Mouse (Mus musculus) brain, embryonic 18.5 days (tissue): ENCODE data around the gene Tor1aip2.
A peak's percentile ranks its signal among the peaks of the same experiment; 100 is the strongest.
"Not testable (repeated sequence)": the region's sequence is repeated elsewhere in the genome, so short reads cannot be mapped to it uniquely, and the experiment has no call there.

ENCODE experiments used
- DNase-seq: peaks from one replicate; pipeline ENCODE4 v3.0.0-alpha.2; 2012; ENCODE audit warnings: low read depth, low spot score

Tor1aip2 gene

GRCm38 (mm10) chr1:156035269-156035929, at the start of gene Tor1aip2:
Gene Tor1aip2, plus strand, starts transcription at chr1:156035403.
- no peak for DNase-seq

DNA sequence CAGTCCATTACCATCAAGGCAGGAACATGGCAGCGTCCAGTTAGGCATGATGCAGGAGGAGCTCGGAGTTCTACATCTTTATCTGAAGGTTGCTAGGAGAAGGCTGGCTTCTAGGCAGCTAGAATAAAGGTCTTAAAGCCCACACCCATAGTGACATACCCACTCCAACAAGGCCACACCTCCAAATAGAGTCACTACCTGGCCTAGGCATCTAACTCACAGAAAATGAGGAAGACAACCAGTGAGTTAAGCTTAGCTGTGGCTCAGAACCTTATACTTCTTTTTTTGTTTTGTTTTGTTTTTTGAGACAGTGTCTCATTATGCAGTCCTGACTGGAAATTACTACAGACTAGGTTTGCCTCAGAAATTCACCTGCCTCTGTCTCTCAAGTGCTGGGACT, 47.6 kb upstream of the Tor1aip2 start:
- no peak for DNase-seq

- no peak for DNase-seq
Measured at GRCm38 (mm10) chr1:155989387-155989786, 45.8 kb upstream of the Tor1aip2 start.

- no peak for DNase-seq
Measured at GRCm38 (mm10) chr1:155990391-155990790, 44.8 kb upstream of the Tor1aip2 start.

GRCm38 (mm10) chr1:155994524-155994923, 40.7 kb upstream of the Tor1aip2 start:
- DNase-seq = no peak

DNA sequence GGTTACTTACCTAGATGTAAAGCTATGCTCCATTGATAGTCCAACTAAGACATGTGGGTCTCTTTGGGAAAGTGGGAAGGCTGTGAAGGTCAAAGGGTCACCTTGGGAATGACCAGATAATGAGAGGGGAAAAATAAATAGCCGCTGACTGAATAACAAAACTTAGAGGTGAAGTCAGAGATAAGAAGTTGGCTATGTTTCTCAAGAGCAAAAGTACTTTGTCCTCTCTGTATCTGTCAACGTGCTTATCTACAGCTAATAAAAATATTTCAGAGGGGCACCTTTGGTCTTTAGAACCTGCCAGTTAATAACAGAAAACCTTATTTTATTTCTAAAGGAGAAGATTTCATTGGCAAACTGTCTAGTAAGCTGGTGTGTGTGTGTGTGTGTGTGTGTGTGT, 39.6 kb upstream of the Tor1aip2 start:
- no peak for DNase-seq

DNA sequence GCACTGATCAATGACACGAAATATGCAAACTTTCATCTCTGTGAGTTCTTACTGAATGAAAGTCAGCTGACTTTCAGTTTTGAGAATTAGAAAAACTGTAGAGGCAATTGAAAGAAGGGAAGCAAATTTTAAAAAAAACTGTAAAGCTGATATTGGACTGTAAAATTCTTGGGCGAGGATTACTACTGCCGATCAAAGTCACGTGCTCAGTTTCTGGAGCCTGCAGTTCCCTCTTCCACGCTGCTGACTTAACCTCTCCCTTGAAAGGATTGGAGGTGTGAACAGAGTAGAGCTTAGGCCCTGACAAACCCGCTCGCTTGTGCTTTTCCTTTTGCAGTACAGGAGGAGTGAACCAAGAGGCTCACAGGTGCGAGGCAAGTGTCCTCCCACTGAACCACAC, 32.8 kb upstream of the Tor1aip2 start:
- DNase-seq = no peak

- no peak for DNase-seq
Measured at GRCm38 (mm10) chr1:156003201-156003935, 31.8 kb upstream of the Tor1aip2 start.

DNA sequence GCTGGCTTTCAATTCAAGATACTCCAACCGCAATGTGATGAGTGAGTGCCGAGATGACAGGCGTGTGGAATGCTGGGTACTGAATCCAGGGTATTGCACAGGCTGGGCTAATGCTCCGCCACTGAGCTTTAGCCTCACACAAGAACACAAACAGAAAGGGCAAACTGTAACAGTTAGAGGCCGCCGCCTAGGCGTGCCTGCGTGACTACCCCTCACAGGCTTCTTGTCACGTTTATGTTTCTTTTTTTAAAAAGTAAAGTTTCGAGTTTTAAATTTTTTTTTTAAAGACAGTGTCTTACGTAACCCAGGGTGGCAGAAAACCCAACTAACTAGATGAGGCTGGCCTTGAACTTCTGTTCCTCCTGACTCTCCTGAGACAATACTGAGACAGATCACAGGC, 29.3 kb upstream of the Tor1aip2 start:
- DNase-seq = no peak

DNA sequence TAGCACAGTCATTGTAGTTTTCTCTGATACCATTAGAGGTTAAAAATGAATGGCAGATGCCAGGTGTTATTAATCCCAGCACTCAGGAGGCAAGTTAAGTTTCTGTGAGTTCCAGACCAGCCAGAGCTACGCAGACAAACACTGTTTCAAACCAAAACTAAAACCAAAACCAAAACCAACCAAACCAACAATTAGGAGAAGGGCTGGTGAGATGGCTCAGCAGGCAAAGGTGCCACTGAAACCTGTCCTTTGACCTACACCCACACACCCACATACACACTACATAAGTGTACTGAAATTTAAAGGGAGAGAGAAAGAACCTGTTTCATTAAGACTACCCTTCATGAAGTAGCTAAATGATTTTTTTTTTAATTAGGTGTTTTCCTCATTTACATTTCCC, 26.2 kb upstream of the Tor1aip2 start:
- no peak for DNase-seq

GRCm38 (mm10) chr1:156019800-156020199, 15.4 kb upstream of the Tor1aip2 start:
- no peak for DNase-seq

DNA sequence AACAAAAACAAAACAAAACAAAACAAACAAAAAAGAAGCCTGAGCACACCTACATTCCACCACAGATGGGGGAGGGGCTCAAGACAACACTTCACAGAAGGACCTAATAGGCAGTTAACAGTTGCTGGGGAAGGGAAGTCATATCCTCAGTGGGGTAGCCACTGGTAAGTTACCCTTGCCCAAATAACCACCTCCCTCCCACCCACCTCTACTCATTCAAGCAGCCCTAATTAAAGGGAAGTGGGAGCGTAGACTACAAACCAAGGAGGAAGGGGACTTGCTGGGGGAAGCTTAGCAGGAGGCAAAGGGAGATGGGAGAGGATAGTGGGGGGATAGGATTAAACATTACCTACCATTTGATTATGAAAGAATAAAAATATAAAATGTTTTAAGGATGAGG, 14.8 kb upstream of the Tor1aip2 start:
- DNase-seq = no peak

GRCm38 (mm10) chr1:156024831-156025503, 10.2 kb upstream of the Tor1aip2 start:
- no peak for DNase-seq

DNA sequence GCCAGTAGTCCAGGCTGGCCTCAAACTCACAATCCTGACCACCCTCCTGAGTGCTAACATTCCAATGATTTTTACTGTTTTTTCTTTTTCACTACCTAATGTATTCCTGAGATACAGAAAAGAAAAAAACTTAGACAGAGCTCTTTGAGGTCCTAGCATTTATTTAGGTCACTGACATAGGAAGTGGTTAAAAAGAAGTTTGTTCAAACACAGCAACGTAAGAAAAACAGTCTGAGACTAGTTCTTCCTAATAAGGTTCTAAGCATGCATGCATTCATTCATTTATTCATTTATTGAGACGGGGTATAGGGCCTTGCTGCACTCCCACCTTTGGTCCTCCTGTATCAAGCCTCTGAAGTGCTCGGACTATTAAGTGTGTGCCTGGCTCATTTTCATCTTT, 7.4 kb upstream of the Tor1aip2 start:
- no peak for DNase-seq

- no peak for DNase-seq
Measured at GRCm38 (mm10) chr1:156028340-156028975, 6.7 kb upstream of the Tor1aip2 start.

- DNase-seq = no peak
Measured at GRCm38 (mm10) chr1:156033921-156034320, 1.3 kb upstream of the Tor1aip2 start.

- DNase-seq = no peak
Measured at GRCm38 (mm10) chr1:156034661-156035060, 542 bp upstream of the Tor1aip2 start.

GRCm38 (mm10) chr1:156035930-156036737, 931 bp downstream of the Tor1aip2 start, which contains the start of gene Tor1aip1:
Gene Tor1aip1, minus strand, starts transcription at chr1:156036480.
- DNase-seq = peak; percentile 95

- no peak for DNase-seq
Measured at GRCm38 (mm10) chr1:156037144-156037583, 2.0 kb downstream of the Tor1aip2 start.

DNA sequence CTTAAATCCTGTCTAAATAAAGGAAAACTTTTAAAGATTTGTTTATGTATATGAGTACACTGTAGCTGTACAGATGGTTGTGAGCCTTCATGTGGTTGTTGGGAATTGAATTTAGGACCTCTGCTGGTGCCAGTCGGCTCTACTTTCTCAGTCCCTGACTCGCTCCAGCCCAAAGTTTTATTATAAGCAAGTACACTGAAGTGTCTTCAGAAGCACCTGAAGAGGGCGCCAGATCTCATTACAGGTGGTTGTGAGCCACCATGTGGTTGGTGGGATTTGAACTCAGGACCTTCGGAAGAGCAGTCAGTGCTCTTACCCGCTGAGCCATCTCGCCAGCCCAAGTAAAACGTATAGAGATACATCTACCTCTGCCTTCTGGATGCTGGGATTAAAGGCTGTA, 4.8 kb downstream of the Tor1aip2 start:
- DNase-seq = not testable (repeated sequence)

- peak; percentile 77 for DNase-seq
Measured at GRCm38 (mm10) chr1:156040731-156041401, 5.7 kb downstream of the Tor1aip2 start.
